Mouse (Mus musculus) cortical plate, adult 2 months (tissue): ENCODE results near the gene Elf1.

ENCODE experiments used
- CTCF ChIP-seq: fragments of 200-500 bp; IDR thresholded peaks from 2 replicates; pipeline ENCODE4 v1.5.1; 2011; ENCODE audit warnings: mild to moderate bottlenecking, control low read depth, low read length; ENCODE audit not compliant: insufficient read depth; ENCODE audit errors: extremely low read depth
- POLR2A ChIP-seq: fragments of 200-500 bp; IDR thresholded peaks from 2 replicates; pipeline ENCODE4 v1.6.1; 2011; ENCODE audit warnings: mild to moderate bottlenecking, low read length, control low read depth; ENCODE audit not compliant: insufficient read depth; ENCODE audit errors: extremely low read depth

GRCm38 (mm10) chr14:79573482-79574191 lies 92.6 kb downstream of the Elf1 start:
- TF ChIP-seq CTCF (no peak), POLR2A (no peak)
